Mouse (Mus musculus) forebrain, embryonic 12.5 days (tissue): ENCODE data around the gene Samm50. TPM values are rescaled to one million over a fixed set of nuclear protein-coding genes. Genes with fewer than 3 reads are reported as not detected.
"Not testable (repeated sequence)": the region's sequence is repeated elsewhere in the genome, so short reads cannot be mapped to it uniquely, and the experiment has no call there.

Source experiments
- ATAC-seq: fragments of 200-750 bp; cut with Nextera tagmentation; 2 replicates; pipeline ENCODE4 v1.8.0; 2017; ENCODE audit warnings: moderate TSS enrichment; ENCODE audit not compliant: low FRiP score
- H3K27ac ChIP-seq: fragments of 300-500 bp; sonication (generic); 2 replicates; pipeline ENCODE4 v1.5.1; 2016; ENCODE audit warnings: mild to moderate bottlenecking
- H3K27me3 ChIP-seq: fragments of 300-500 bp; sonication (generic); 2 replicates; pipeline ENCODE4 v1.6.1; 2016; ENCODE audit warnings: mild to moderate bottlenecking
- H3K36me3 ChIP-seq: fragments of 300-500 bp; sonication (generic); replicated peaks from 2 replicates; pipeline ENCODE4 v1.6.1; 2016; ENCODE audit warnings: mild to moderate bottlenecking
- H3K4me1 ChIP-seq: fragments of 300-500 bp; sonication (generic); 2 replicates; pipeline ENCODE4 v1.6.1; 2016
- H3K4me2 ChIP-seq: fragments of 300-500 bp; sonication (generic); 2 replicates; pipeline ENCODE4 v1.6.1; 2016; ENCODE audit warnings: mild to moderate bottlenecking, moderate library complexity
- H3K4me3 ChIP-seq: fragments of 300-500 bp; sonication (generic); replicated peaks from 2 replicates; pipeline ENCODE4 v1.5.1; 2016; ENCODE audit warnings: mild to moderate bottlenecking
- H3K9ac ChIP-seq: fragments of 300-500 bp; sonication (generic); 2 replicates; pipeline ENCODE4 v1.6.1; 2016; ENCODE audit warnings: mild to moderate bottlenecking
- H3K9me3 ChIP-seq: fragments of 300-500 bp; sonication (generic); 2 replicates; pipeline ENCODE4 v1.6.1; 2016
- WGBS: fragments of 180-500 bp; shearing (Covaris S2); methylation state at CpG from one replicate; pipeline ENCODE4 v1.1.7; 2016; 5-methylcytosine and 5-hydroxymethylcytosine counted together
- polyA plus RNA-seq: library from polyadenylated mRNA; unstranded; fragments of >200 nt; fragmentation: Nextera tagmentation; extraction: Ambion mirVana; gene quantifications from 2 replicates; pipeline ENCODE4 v1.2.1, GENCODE M21; 2016

Gene Samm50
- polyA plus RNA-seq = 94.9 and 95.9 TPM in 2 replicates

- 6% methylated on average over 47 of the region's 48 CpGs for WGBS
- Histone ChIP-seq H3K9me3 (no peaks in the 10 kb centered on the region), H3K4me3 (peak within 1 kb of the TSS; percentile 91), H3K4me2 (peak within 1 kb of the TSS; percentile 65), H3K27ac (peak within 1 kb of the TSS; percentile 86), H3K9ac (peak within 1 kb of the TSS; percentile 78), H3K27me3 (no peaks in the 10 kb centered on the region), H3K36me3 (peaks cover 19% of the 10 kb centered on the region), H3K4me1 (peaks cover 15% of the 10 kb centered on the region)
- peak; percentile 99 for ATAC-seq
These were observed at the start of gene Samm50 for GRCm38 (mm10) chr15:84192058-84192791. Gene Samm50, plus strand, starts transcription at chr15:84192241.

GRCm38 (mm10) chr15:84156158-84156557 is 35.9 kb upstream of the Samm50 start:
- H3K36me3 ChIP-seq = no peaks in the 10 kb centered on the region
- H3K4me1 ChIP-seq = no peaks in the 10 kb centered on the region
- no peak overlapping the region for H3K9ac ChIP-seq
- no peak overlapping the region for H3K4me3 ChIP-seq
- no peaks in the 10 kb centered on the region for H3K27me3 ChIP-seq
- no peak for ATAC-seq
- H3K4me2 ChIP-seq = no peak overlapping the region
- H3K9me3 ChIP-seq = no peaks in the 10 kb centered on the region
- no peak overlapping the region for H3K27ac ChIP-seq
- 96% methylated on average over 2 of the region's 2 CpGs for WGBS

- not testable (repeated sequence) for H3K36me3 ChIP-seq, ATAC-seq, H3K4me3 ChIP-seq, H3K27me3 ChIP-seq, H3K4me2 ChIP-seq, H3K9me3 ChIP-seq, H3K27ac ChIP-seq, H3K4me1 ChIP-seq, H3K9ac ChIP-seq
- 88% methylated on average over 6 of the region's 6 CpGs for WGBS
These were observed 34.5 kb upstream of the Samm50 start for GRCm38 (mm10) chr15:84157530-84157929.

GRCm38 (mm10) chr15:84161871-84162270 is 30.2 kb upstream of the Samm50 start:
- WGBS = 81% methylated on average over 6 of the region's 6 CpGs
- Histone ChIP-seq H3K27me3 (peaks cover 3% of the 10 kb centered on the region; the same call in 1 of the 2 replicates), H3K4me3 (no peak overlapping the region), H3K27ac (no peak overlapping the region), H3K9ac (no peak overlapping the region), H3K4me1 (no peaks in the 10 kb centered on the region), H3K9me3 (no peaks in the 10 kb centered on the region), H3K36me3 (no peaks in the 10 kb centered on the region), H3K4me2 (no peak overlapping the region)
- ATAC-seq = no peak

GRCm38 (mm10) chr15:84166818-84167217 is 25.2 kb upstream of the Samm50 start:
- Histone ChIP-seq H3K4me1 (peaks cover 24% of the 10 kb centered on the region), H3K4me3 (no peak overlapping the region), H3K27me3 (peaks cover 21% of the 10 kb centered on the region), H3K4me2 (peak overlapping the region; percentile 99; the same call in 1 of the 2 replicates), H3K36me3 (no peaks in the 10 kb centered on the region), H3K27ac (no peak overlapping the region), H3K9ac (no peak overlapping the region), H3K9me3 (no peaks in the 10 kb centered on the region)
- WGBS = 72% methylated on average over 6 of the region's 6 CpGs
- no peak for ATAC-seq

- H3K27me3 ChIP-seq = peaks cover 21% of the 10 kb centered on the region
- H3K4me2 ChIP-seq = peak within 1 kb of the TSS; percentile 99
- no peaks in the 10 kb centered on the region for H3K36me3 ChIP-seq
- peak within 1 kb of the TSS; percentile 59 for H3K27ac ChIP-seq
- ATAC-seq = peak; percentile 98
- H3K4me1 ChIP-seq = peaks cover 24% of the 10 kb centered on the region
- no peaks in the 10 kb centered on the region for H3K9me3 ChIP-seq
- peak within 1 kb of the TSS; percentile 56 for H3K4me3 ChIP-seq
- WGBS = under 1% methylated on average over 28 of the region's 28 CpGs
- H3K9ac ChIP-seq = peak within 1 kb of the TSS; percentile 62
These were observed 24.4 kb upstream of the Samm50 start, which contains the start of gene Pnpla3 for GRCm38 (mm10) chr15:84167600-84167999. Gene Pnpla3, plus strand, starts transcription at chr15:84167837.

- Histone ChIP-seq H3K4me3 (peak overlapping the region; percentile 56), H3K9ac (peak overlapping the region; percentile 62), H3K27ac (peak overlapping the region; percentile 59), H3K4me2 (peak overlapping the region; percentile 99), H3K4me1 (peaks cover 24% of the 10 kb centered on the region), H3K9me3 (no peaks in the 10 kb centered on the region), H3K27me3 (peaks cover 21% of the 10 kb centered on the region), H3K36me3 (no peaks in the 10 kb centered on the region)
- 1% methylated on average over 28 of the region's 28 CpGs for WGBS
- ATAC-seq = peak; percentile 2; the same call in 1 of the 2 replicates
These were observed 23.6 kb upstream of the Samm50 start for GRCm38 (mm10) chr15:84168170-84169161.

- 69% methylated on average over 1 of the region's 1 CpGs for WGBS
- H3K27ac ChIP-seq = no peak overlapping the region
- ATAC-seq = no peak
- H3K4me3 ChIP-seq = no peak overlapping the region
- peaks cover 24% of the 10 kb centered on the region for H3K4me1 ChIP-seq
- no peaks in the 10 kb centered on the region for H3K36me3 ChIP-seq
- H3K4me2 ChIP-seq = no peak overlapping the region
- no peaks in the 10 kb centered on the region for H3K9me3 ChIP-seq
- no peak overlapping the region for H3K9ac ChIP-seq
- peaks cover 21% of the 10 kb centered on the region for H3K27me3 ChIP-seq
These were observed 22.5 kb upstream of the Samm50 start for GRCm38 (mm10) chr15:84169511-84169910.

GRCm38 (mm10) chr15:84171166-84171565 is 20.9 kb upstream of the Samm50 start:
- Histone ChIP-seq H3K27ac (no peak overlapping the region), H3K36me3 (no peaks in the 10 kb centered on the region), H3K27me3 (peaks cover 18% of the 10 kb centered on the region), H3K4me2 (no peak overlapping the region), H3K9me3 (no peaks in the 10 kb centered on the region), H3K4me3 (no peak overlapping the region), H3K4me1 (peaks cover 24% of the 10 kb centered on the region), H3K9ac (no peak overlapping the region)
- no peak for ATAC-seq
- 87% methylated on average over 7 of the region's 7 CpGs for WGBS

- Histone ChIP-seq H3K4me2 (no peak overlapping the region), H3K36me3 (no peaks in the 10 kb centered on the region), H3K27me3 (0 out of 2 replicates have a peak, but pooled peaks cover 3% of the 10 kb centered on the region), H3K9me3 (no peaks in the 10 kb centered on the region), H3K9ac (no peak overlapping the region), H3K4me1 (no peaks in the 10 kb centered on the region), H3K27ac (no peak overlapping the region), H3K4me3 (no peak overlapping the region)
- ATAC-seq = no peak
- WGBS = 94% methylated on average over 9 of the region's 9 CpGs
These were observed 13.3 kb upstream of the Samm50 start for GRCm38 (mm10) chr15:84178733-84179132.

GRCm38 (mm10) chr15:84182000-84182399 is 10.0 kb upstream of the Samm50 start:
- no peaks in the 10 kb centered on the region for H3K36me3 ChIP-seq
- no peaks in the 10 kb centered on the region for H3K9me3 ChIP-seq
- WGBS = 80% methylated on average over 6 of the region's 6 CpGs
- H3K4me1 ChIP-seq = no peaks in the 10 kb centered on the region
- H3K4me2 ChIP-seq = no peak overlapping the region
- ATAC-seq = no peak
- H3K4me3 ChIP-seq = no peak overlapping the region
- no peak overlapping the region for H3K27ac ChIP-seq
- 0 out of 2 replicates have a peak, but pooled peaks cover 3% of the 10 kb centered on the region for H3K27me3 ChIP-seq
- H3K9ac ChIP-seq = no peak overlapping the region

GRCm38 (mm10) chr15:84183967-84184366 is 8.1 kb upstream of the Samm50 start:
- H3K9me3 ChIP-seq = no peaks in the 10 kb centered on the region
- ATAC-seq = no peak
- no peak overlapping the region for H3K9ac ChIP-seq
- no peaks in the 10 kb centered on the region for H3K4me1 ChIP-seq
- 0 out of 2 replicates have a peak, but pooled peaks cover 3% of the 10 kb centered on the region for H3K27me3 ChIP-seq
- WGBS = 47% methylated on average over 1 of the region's 1 CpGs
- no peak overlapping the region for H3K27ac ChIP-seq
- H3K4me3 ChIP-seq = no peak overlapping the region
- no peak overlapping the region for H3K4me2 ChIP-seq
- H3K36me3 ChIP-seq = no peaks in the 10 kb centered on the region
